Mouse (Mus musculus): Measurements from ENCODE around the gene N4bp1. TPM values are rescaled to one million over a fixed set of nuclear protein-coding genes. Genes with fewer than 3 reads are reported as not detected.

The N4bp1 gene
- total RNA-seq, 2 experiments from 2014 or later: 16.9 to 17.5 TPM

GRCm38 (mm10) chr8:86787891-86788420 is 97.1 kb downstream of the N4bp1 start:
- DNase-seq: peak; percentile 72 to 74
- intact Hi-C loops (cut with DNase I): loop anchor here (2.0 to 5.0 kb wide), 4 partner anchors 33 to 115 kb away; partner anchors contain the start of gene N4bp1

GRCm38 (mm10) chr8:86786498-86786897 is 98.6 kb downstream of the N4bp1 start:
- DNase-seq: no peak
- intact Hi-C loops (cut with DNase I): loop anchor here (2.0 to 5.0 kb wide), 3 partner anchors 40 to 116 kb away; partner anchors contain the start of gene N4bp1

GRCm38 (mm10) chr8:86781094-86781493 is 104.0 kb downstream of the N4bp1 start:
- intact Hi-C loops (cut with DNase I): no loop called here
- DNase-seq: no peak

GRCm38 (mm10) chr8:86779207-86779606 is 105.9 kb downstream of the N4bp1 start:
- intact Hi-C loops (cut with DNase I): no loop called here
- no peak for DNase-seq

- intact Hi-C loops (cut with DNase I): no loop called here
- DNase-seq: no peak
Observed at GRCm38 (mm10) chr8:86769945-86770715, 114.9 kb downstream of the N4bp1 start.

GRCm38 (mm10) chr8:86768499-86768898 is 116.6 kb downstream of the N4bp1 start:
- intact Hi-C loops (cut with DNase I): no loop called here
- peak; percentile 59 to 70 for DNase-seq

- intact Hi-C loops (cut with DNase I): no loop called here
- DNase-seq: peak in 1 of 2 experiments; percentile 54
Observed at GRCm38 (mm10) chr8:86766548-86767211, 118.4 kb downstream of the N4bp1 start.

- DNase-seq: no peak
- intact Hi-C loops (cut with DNase I): no loop called here
Observed at GRCm38 (mm10) chr8:86765669-86766068, 119.4 kb downstream of the N4bp1 start.

GRCm38 (mm10) chr8:86765155-86765554 is 119.9 kb downstream of the N4bp1 start:
- no peak for DNase-seq
- intact Hi-C loops (cut with DNase I): no loop called here

GRCm38 (mm10) chr8:86762806-86763205 is 122.3 kb downstream of the N4bp1 start:
- no peak for DNase-seq
- intact Hi-C loops (cut with DNase I): no loop called here

- intact Hi-C loops (cut with DNase I): no loop called here
- no peak for DNase-seq
Observed at GRCm38 (mm10) chr8:86760746-86761145, 124.3 kb downstream of the N4bp1 start.

- intact Hi-C loops (cut with DNase I): no loop called here
- no peak for DNase-seq
Observed at GRCm38 (mm10) chr8:86759090-86759491, 126.0 kb downstream of the N4bp1 start.

- DNase-seq: no peak
- intact Hi-C loops (cut with DNase I): no loop called here
Observed at GRCm38 (mm10) chr8:86758651-86759050, 126.4 kb downstream of the N4bp1 start.

Other genes starting within 250 kb of the N4bp1 start
- gene Gm10638, start 139.6 kb downstream of the N4bp1 start, total RNA-seq (2021): 1 to 10 TPM; 3.5 to 3.8 TPM
- gene Siah1a, start 139.3 kb downstream of the N4bp1 start, total RNA-seq (2021): 10 to 100 TPM; 16.1 to 17.7 TPM

Measured in heart, postnatal 36 days (tissue).